Mouse (Mus musculus) CH12.LX (cell line): ENCODE measurements around the gene Spats2. TPM values are rescaled to one million over a fixed set of nuclear protein-coding genes. Genes with fewer than 3 reads are reported as not detected.

Source experiments
- DNase-seq: peaks from one replicate; pipeline ENCODE4 v3.0.0-alpha.2; 2013; ENCODE audit errors: extremely low read depth
- H3K27ac ChIP-seq: 2 replicates; pipeline ENCODE4 v1.5.1; 2012; ENCODE audit warnings: low read depth, mild to moderate bottlenecking, control low read depth, moderate library complexity; ENCODE audit not compliant: insufficient read depth
- H3K27me3 ChIP-seq: replicated peaks from 2 replicates; pipeline ENCODE3; 2012; ENCODE audit warnings: inconsistent platforms
- H3K36me3 ChIP-seq, 2 experiments: replicated peaks in 1 of 2; 2 replicates each; pipeline versions ENCODE3 to v1.6.1; 2012; ENCODE audit warnings: inconsistent platforms in 1 of 2, low read length in 1 of 2, mild to moderate bottlenecking in 1 of 2, mixed read lengths in 1 of 2, moderate library complexity in 1 of 2; ENCODE audit not compliant: control insufficient read depth in 1 of 2, insufficient read depth in 1 of 2
- H3K4me1 ChIP-seq, 2 experiments: 2 replicates each; pipeline ENCODE4 v1.6.1; 2012; ENCODE audit warnings: inconsistent platforms in 1 of 2, moderate library complexity in 1 of 2; ENCODE audit not compliant: insufficient read depth in 2 of 2, control insufficient read depth in 1 of 2
- H3K4me2 ChIP-seq: 2 replicates; pipeline ENCODE4 v1.6.1; 2012; ENCODE audit warnings: low read depth, mild to moderate bottlenecking, control low read depth; ENCODE audit not compliant: poor library complexity, insufficient read depth, severe bottlenecking
- H3K4me3 ChIP-seq, 3 experiments: fragments of 150-350 bp in 1 of 3; sonication (generic) in 1 of 3; replicated peaks in 1 of 3; 2 replicates each; pipeline versions ENCODE3 to v1.5.1; 2011 to 2012; ENCODE audit warnings: low read depth in 2 of 3, low read length in 2 of 3, mild to moderate bottlenecking in 2 of 3, moderate library complexity in 2 of 3, control low read depth in 1 of 3, improper control_type of control experiment in 1 of 3, inconsistent platforms in 1 of 3, mixed read lengths in 1 of 3; ENCODE audit not compliant: poor library complexity in 1 of 3
- H3K79me2 ChIP-seq: replicated peaks from 2 replicates; pipeline ENCODE4 v1.6.1; 2012; ENCODE audit warnings: mild to moderate bottlenecking, moderate library complexity; ENCODE audit not compliant: control insufficient read depth, poor library complexity, insufficient read depth, severe bottlenecking; ENCODE audit errors: extremely low read depth
- H3K9ac ChIP-seq: 2 replicates; pipeline ENCODE4 v1.6.1; 2012; ENCODE audit warnings: low read depth, mild to moderate bottlenecking, control low read depth, moderate library complexity; ENCODE audit not compliant: insufficient read depth
- H3K9me3 ChIP-seq: replicated peaks from 2 replicates; pipeline ENCODE3; 2012; ENCODE audit warnings: low read length, inconsistent platforms, mixed read lengths
- BHLHE40 ChIP-seq: IDR thresholded peaks from 2 replicates; pipeline ENCODE4 v1.6.1; 2011; ENCODE audit warnings: mild to moderate bottlenecking, low read depth, low read length, improper control_type of control experiment
- CHD1 ChIP-seq: IDR thresholded peaks from 2 replicates; pipeline ENCODE4 v1.6.1; 2012; ENCODE audit warnings: low read depth, low read length, improper control_type of control experiment, inconsistent platforms
- CHD2 ChIP-seq: IDR thresholded peaks from 2 replicates; pipeline ENCODE4 v1.6.1; 2011; ENCODE audit warnings: low read length, improper control_type of control experiment
- CTCF ChIP-seq, 2 experiments: IDR thresholded peaks in 1 of 2; conservative IDR thresholded peaks in 1 of 2; 2 replicates each; pipeline ENCODE4 v1.5.1; 2011 to 2012; ENCODE audit warnings: low read depth in 2 of 2, low read length in 2 of 2, improper control_type of control experiment in 1 of 2, inconsistent platforms in 1 of 2, mild to moderate bottlenecking in 1 of 2, moderate library complexity in 1 of 2
- E2F4 ChIP-seq: IDR thresholded peaks from 2 replicates; pipeline ENCODE4 v1.6.1; 2011; ENCODE audit warnings: low read depth, low read length, improper control_type of control experiment; ENCODE audit not compliant: insufficient replicate concordance
- ELF1 ChIP-seq: IDR thresholded peaks from 2 replicates; pipeline ENCODE4 v1.6.1; 2014; ENCODE audit warnings: low read depth, mild to moderate bottlenecking, inconsistent platforms, low read length, improper control_type of control experiment
- EP300 ChIP-seq: IDR thresholded peaks from 2 replicates; pipeline ENCODE4 v1.6.1; 2011; ENCODE audit warnings: low read length, improper control_type of control experiment
- ETS1 ChIP-seq: conservative IDR thresholded peaks from 2 replicates; pipeline ENCODE4 v1.6.1; 2012; ENCODE audit warnings: low read depth, mild to moderate bottlenecking, inconsistent platforms, low read length, improper control_type of control experiment, moderate library complexity
- GABPA ChIP-seq: IDR thresholded peaks from 2 replicates; pipeline ENCODE4 v1.6.1; 2012; ENCODE audit warnings: low read depth, low read length, improper control_type of control experiment, inconsistent platforms; ENCODE audit not compliant: insufficient replicate concordance
- HCFC1 ChIP-seq: IDR thresholded peaks from 2 replicates; pipeline ENCODE4 v1.6.1; 2012; ENCODE audit warnings: low read depth, mild to moderate bottlenecking, inconsistent platforms, low read length, improper control_type of control experiment
- IRF4 ChIP-seq: IDR thresholded peaks from 2 replicates; pipeline ENCODE4 v1.6.1; 2014; ENCODE audit warnings: low read depth, mild to moderate bottlenecking, inconsistent platforms, low read length, improper control_type of control experiment
- JUN ChIP-seq: IDR thresholded peaks from 2 replicates; pipeline ENCODE4 v1.6.1; 2011; ENCODE audit warnings: low read depth, mild to moderate bottlenecking, low read length, improper control_type of control experiment, moderate library complexity; ENCODE audit not compliant: insufficient read depth
- JUND ChIP-seq: conservative IDR thresholded peaks from 2 replicates; pipeline ENCODE4 v1.6.1; 2011; ENCODE audit warnings: low read depth, low read length, improper control_type of control experiment
- KAT2A ChIP-seq: IDR thresholded peaks from 2 replicates; pipeline ENCODE4 v1.6.1; 2012; ENCODE audit warnings: low read length, improper control_type of control experiment, inconsistent platforms; ENCODE audit not compliant: insufficient replicate concordance
- MAFK ChIP-seq: IDR thresholded peaks from 2 replicates; pipeline ENCODE4 v1.6.1; 2011; ENCODE audit warnings: low read length, improper control_type of control experiment; ENCODE audit not compliant: insufficient replicate concordance
- MAX ChIP-seq: IDR thresholded peaks from 2 replicates; pipeline ENCODE4 v1.6.1; 2011; ENCODE audit warnings: low read length, improper control_type of control experiment
- MAZ ChIP-seq: IDR thresholded peaks from 2 replicates; pipeline ENCODE4 v1.6.1; 2012; ENCODE audit warnings: low read depth, mild to moderate bottlenecking, inconsistent platforms, low read length, improper control_type of control experiment, moderate library complexity
- MEF2A ChIP-seq: IDR thresholded peaks from 2 replicates; pipeline ENCODE4 v1.6.1; 2014; ENCODE audit warnings: low read depth, mild to moderate bottlenecking, inconsistent platforms, low read length, improper control_type of control experiment, borderline replicate concordance
- MXI1 ChIP-seq: IDR thresholded peaks from 2 replicates; pipeline ENCODE4 v1.6.1; 2011; ENCODE audit warnings: mild to moderate bottlenecking, low read depth, low read length, improper control_type of control experiment
- MYC ChIP-seq: IDR thresholded peaks from 2 replicates; pipeline ENCODE4 v1.6.1; 2011; ENCODE audit warnings: low read depth, mild to moderate bottlenecking, improper control_type of control experiment, low read length
- NELFE ChIP-seq: IDR thresholded peaks from 2 replicates; pipeline ENCODE4 v1.6.1; 2011; ENCODE audit warnings: low read depth, low read length, improper control_type of control experiment
- NRF1 ChIP-seq: IDR thresholded peaks from 2 replicates; pipeline ENCODE4 v1.6.1; 2014; ENCODE audit warnings: low read depth, mild to moderate bottlenecking, inconsistent platforms, low read length, improper control_type of control experiment, moderate library complexity
- PAX5 ChIP-seq: IDR thresholded peaks from 2 replicates; pipeline ENCODE4 v1.6.1; 2012; ENCODE audit warnings: low read length, inconsistent platforms, mixed read lengths
- POLR2A ChIP-seq: IDR thresholded peaks from 2 replicates; pipeline ENCODE4 v1.6.1; 2011; ENCODE audit warnings: low read depth, mild to moderate bottlenecking, improper control_type of control experiment, low read length
- POLR2AphosphoS2 ChIP-seq: IDR thresholded peaks from 2 replicates; pipeline ENCODE4 v1.6.1; 2011; ENCODE audit warnings: low read depth, low read length, improper control_type of control experiment
- RAD21 ChIP-seq: IDR thresholded peaks from 2 replicates; pipeline ENCODE4 v1.6.1; 2011; ENCODE audit warnings: low read depth, mild to moderate bottlenecking, low read length, improper control_type of control experiment, moderate library complexity
- RCOR1 ChIP-seq: conservative IDR thresholded peaks from 2 replicates; pipeline ENCODE4 v1.6.1; 2012; ENCODE audit warnings: low read depth, mild to moderate bottlenecking, inconsistent platforms, low read length, improper control_type of control experiment
- SIN3A ChIP-seq: IDR thresholded peaks from 2 replicates; pipeline ENCODE4 v1.6.1; 2012; ENCODE audit warnings: low read length, improper control_type of control experiment, inconsistent platforms
- SMC3 ChIP-seq: IDR thresholded peaks from 2 replicates; pipeline ENCODE4 v1.6.1; 2011; ENCODE audit warnings: low read depth, low read length, improper control_type of control experiment
- TBP ChIP-seq: conservative IDR thresholded peaks from 2 replicates; pipeline ENCODE4 v1.6.1; 2011; ENCODE audit warnings: low read depth, low read length, improper control_type of control experiment
- TCF12 ChIP-seq: IDR thresholded peaks from 2 replicates; pipeline ENCODE4 v1.6.1; 2014; ENCODE audit warnings: low read depth, mild to moderate bottlenecking, inconsistent platforms, low read length, improper control_type of control experiment
- UBTF ChIP-seq: IDR thresholded peaks from 2 replicates; pipeline ENCODE4 v1.6.1; 2012; ENCODE audit warnings: low read depth, mild to moderate bottlenecking, inconsistent platforms, low read length, improper control_type of control experiment, moderate library complexity
- USF1 ChIP-seq: IDR thresholded peaks from 2 replicates; pipeline ENCODE4 v1.6.1; 2014; ENCODE audit warnings: low read depth, mild to moderate bottlenecking, inconsistent platforms, low read length, improper control_type of control experiment
- USF2 ChIP-seq: conservative IDR thresholded peaks from 2 replicates; pipeline ENCODE4 v1.6.1; 2011; ENCODE audit warnings: low read depth, low read length, improper control_type of control experiment
- ZC3H11A ChIP-seq: IDR thresholded peaks from 2 replicates; pipeline ENCODE4 v1.6.1; 2012; ENCODE audit warnings: low read depth, mild to moderate bottlenecking, inconsistent platforms, low read length, improper control_type of control experiment
- ZKSCAN1 ChIP-seq: IDR thresholded peaks from 2 replicates; pipeline ENCODE4 v1.6.1; 2012; ENCODE audit warnings: low read depth, inconsistent platforms, low read length, improper control_type of control experiment, borderline replicate concordance
- ZMIZ1 ChIP-seq: IDR thresholded peaks from 2 replicates; pipeline ENCODE4 v1.6.1; 2012; ENCODE audit warnings: low read depth, mild to moderate bottlenecking, inconsistent platforms, low read length, improper control_type of control experiment
- ZNF384 ChIP-seq: IDR thresholded peaks from 2 replicates; pipeline ENCODE4 v1.6.1; 2012; ENCODE audit warnings: low read depth, low read length, improper control_type of control experiment, inconsistent platforms
- dilution Hi-C: fragments of 300-500 bp; cut with MboI; formaldehyde crosslinking; loops from 2 replicates; pipeline ENCODE4 v1.14.3; 2020; ENCODE audit warnings: low sequenced_read_pairs; ENCODE audit not compliant: extremely low pct_unique_long_range_greater_than_20kb, extremely low pct_ligation_motif_present
- in situ Hi-C: fragments of 300-500 bp; cut with MboI; formaldehyde crosslinking; loops from 3 replicates; pipeline ENCODE4 v1.14.3; 2019; ENCODE audit warnings: low sequenced_read_pairs, low pct_ligation_motif_present, low pct_unique_long_range_greater_than_20kb, mixed read lengths
- polyA plus RNA-seq: library from polyadenylated mRNA; unstranded; fragments of >175 nt; gene quantifications from 2 replicates; pipeline ENCODE4 v1.2.1, GENCODE M21; 2012; ENCODE audit warnings: low read depth; ENCODE audit not compliant: insufficient read length
- total RNA-seq, 2 experiments: library from RNA; depleted of rRNA; stranded (reverse); fragments of 300-350 nt in 1 of 2; fragments of >200 nt in 1 of 2; gene quantifications; 2 replicates each; pipeline ENCODE4 v1.2.3; 2012 to 2014

Spats2 gene
- total and polyA plus RNA-seq, 3 experiments: 26.5 to 81.0 (median 68.3) TPM

DNA sequence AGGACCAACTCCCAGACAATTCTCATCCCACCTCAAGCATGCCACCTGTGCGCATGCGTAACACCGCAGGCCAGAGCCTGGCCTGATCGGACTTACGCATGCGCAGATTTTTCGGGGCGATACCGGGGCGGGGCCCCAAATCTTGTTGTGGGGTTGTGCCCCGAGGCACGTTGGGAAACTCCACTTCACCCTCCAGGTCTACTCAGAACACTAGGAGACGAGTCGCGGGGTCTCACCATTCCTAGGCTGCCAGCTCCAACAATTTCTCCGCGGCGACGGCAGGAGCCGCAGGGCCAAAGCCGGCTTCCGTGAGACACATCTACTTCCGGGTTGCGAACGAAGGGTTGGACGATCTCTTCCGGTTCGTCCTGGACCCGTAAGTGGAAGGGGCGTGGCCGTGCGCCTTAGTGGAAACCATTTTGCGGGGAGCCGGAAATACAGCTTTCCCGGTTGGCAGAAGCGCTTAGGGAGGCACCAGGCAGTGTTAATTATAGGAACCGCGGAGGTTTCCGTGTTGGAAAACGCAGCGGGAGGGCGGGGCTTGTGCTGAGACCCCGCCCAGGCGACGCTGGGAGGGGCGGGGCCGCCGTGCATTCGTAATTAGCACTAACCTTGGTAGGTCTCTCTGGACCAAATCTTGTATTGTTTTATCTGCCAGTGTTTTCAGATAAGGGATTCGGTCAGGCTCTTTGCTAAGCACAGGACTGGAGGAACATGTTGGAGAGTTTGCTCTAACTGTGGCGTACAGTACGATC is 126.1 kb downstream of the Spats2 start, which contains the start of gene Mcrs1:
Mcrs1 (minus strand) TSS at position 336 of the 755 bp plus-strand sequence.
- TF ChIP-seq USF1 (no peak), MAX (peak; percentile 67; the same call in 1 of the 2 replicates), BHLHE40 (peak; percentile 22; the same call in 1 of the 2 replicates), SIN3A (peak; percentile 96), E2F4 (0 out of 2 replicates have a peak, but pooled peaks have one; percentile 50), CTCF (conservative IDR thresholded peaks at IDR 0.05 in 1 of 2, IDR thresholded peaks at IDR 0.05 in 1 of 2; ENCODE audit: low read depth in 2 of 2, low read length in 2 of 2) (no peak), KAT2A (peak; percentile 96), POLR2A (peak; percentile 75), PAX5 (no peak), ETS1 (peak; percentile 81), NRF1 (peak; percentile 82), SMC3 (no peak), JUN (no peak), USF2 (no peak), ZNF384 (no peak), EP300 (no peak; the same call in 1 of the 2 replicates), ZMIZ1 (peak; percentile 74), ZC3H11A (no peak), IRF4 (peak; percentile 85), NELFE (peak; percentile 83), CHD2 (peak; percentile 93), MEF2A (peak; percentile 97), HCFC1 (peak; percentile 97), POLR2AphosphoS2 (peak; percentile 66; the same call in 1 of the 2 replicates), TCF12 (peak; percentile 76; the same call in 1 of the 2 replicates), MAZ (peak; percentile 75), JUND (no peak), RAD21 (no peak), ZKSCAN1 (no peak), GABPA (peak; percentile 26; the same call in 1 of the 2 replicates), ELF1 (peak; percentile 99), CHD1 (no peak), TBP (0 out of 2 replicates have a peak, but pooled peaks have one; percentile 66), UBTF (no peak), MYC (0 out of 2 replicates have a peak, but pooled peaks have one; percentile 50), RCOR1 (peak; percentile 69), MAFK (no peak), MXI1 (peak; percentile 85)
- dilution Hi-C loops (no loop called here), in situ Hi-C loops (no loop called here)
- H3K79me2 ChIP-seq: peaks cover 2% of the 10 kb centered on the region; the same call in 1 of the 2 replicates
- peaks cover 25 to 38% of the 10 kb centered on the region in 2 experiments for H3K36me3 ChIP-seq
- peak within 1 kb of the TSS; percentile 51 for H3K27ac ChIP-seq
- peaks cover 8 to 39% of the 10 kb centered on the region in 2 experiments for H3K4me1 ChIP-seq
- H3K9ac ChIP-seq: peak within 1 kb of the TSS; percentile 87
- H3K4me2 ChIP-seq: peak within 1 kb of the TSS; percentile 90
- no peaks in the 10 kb centered on the region for H3K27me3 ChIP-seq
- H3K9me3 ChIP-seq: no peaks in the 10 kb centered on the region
- peak; percentile 100 for DNase-seq
- peak within 1 kb of the TSS; percentile 67 to 100 (median 85) for H3K4me3 ChIP-seq
